Mouse (Mus musculus) liver, embryonic 14.5 days (tissue): ENCODE data around the gene Mlkl.

Experiments used
- CTCF ChIP-seq: IDR thresholded peaks from 2 replicates; pipeline ENCODE4 v1.5.1; 2016; ENCODE audit warnings: antibody characterized with exemption, low read depth, control low read depth
- EP300 ChIP-seq: IDR thresholded peaks from 2 replicates; pipeline ENCODE4 v1.6.1; 2016; ENCODE audit warnings: antibody characterized with exemption, low read depth

- TF ChIP-seq CTCF (no peak), EP300 (no peak)
Measured at GRCm38 (mm10) chr8:111384628-111385027, 46.7 kb upstream of the Mlkl start.
